Mouse (Mus musculus): ENCODE measurements around the gene Ms4a2.
A peak's percentile ranks its signal among the peaks of the same experiment; 100 is the strongest.

DNA sequence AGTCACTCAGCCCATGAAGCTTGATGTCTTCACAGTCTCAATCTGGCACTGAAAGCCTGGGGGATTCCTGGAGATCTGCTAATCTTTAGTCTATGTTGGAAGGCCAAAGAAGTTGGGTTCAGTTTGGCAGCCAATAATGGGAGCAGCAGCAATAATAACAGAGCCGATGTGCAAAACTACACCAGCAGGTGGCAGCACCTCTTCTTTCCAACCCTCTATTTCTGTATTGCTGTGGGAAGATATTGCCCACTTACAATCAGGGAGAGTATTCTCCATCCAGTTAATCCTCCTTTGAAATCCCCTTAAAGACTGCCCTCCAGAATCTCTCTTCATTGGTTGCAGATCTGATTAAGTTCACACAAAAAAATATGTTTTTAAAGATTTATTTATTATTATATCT, 15.3 kb downstream of the Ms4a2 start:
- TF ChIP-seq CTCF (IDR thresholded peaks at IDR 0.05) (peak; percentile 64), POLR2A (IDR thresholded peaks at IDR 0.05; ENCODE audit: insufficient read depth, low read depth, low read length) (no peak), EP300 (IDR thresholded peaks at IDR 0.05; ENCODE audit: insufficient read depth, low read depth, low read length) (no peak)
